Comparison of ENCODE assay signal across 20 mouse cellular contexts in the genomic region with DNA sequence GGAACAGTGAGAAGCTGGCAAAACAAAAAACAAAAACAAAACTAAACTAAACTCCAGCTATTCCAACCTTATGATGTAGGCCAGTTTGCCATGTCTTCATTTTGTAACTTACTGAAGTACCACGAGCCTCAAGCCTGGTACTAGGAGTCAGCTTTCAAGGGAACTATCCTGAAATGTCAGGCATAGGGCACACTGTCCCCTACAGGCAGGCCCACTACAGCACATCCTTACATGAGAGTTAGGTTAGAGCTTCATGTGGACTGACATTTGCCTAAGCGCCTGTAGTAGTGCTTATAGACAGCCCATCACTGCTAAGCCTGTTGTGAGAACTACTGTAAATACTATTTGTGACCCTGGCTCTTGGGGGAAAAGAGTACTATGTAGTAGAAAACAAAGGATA.
DNase-seq lines count a peak whose midpoint lies in the region; ATAC-seq and TF ChIP-seq lines count a peak whose summit lies in the region.
"Had no signal": no experiment of that assay in that cellular context is flagged by ENCODE, and none has a peak within 500 bp of the region (broad histone marks: within the 10 kb centered on the region; RNA-seq: fewer than 3 reads in every experiment).

No protein-coding gene starts in this region.

- ATAC-seq in intestine, postnatal 0 days, result no peak
- ATAC-seq in intestine, embryonic 15.5 days, result no peak
- no peak for ATAC-seq in midbrain, postnatal 0 days (ENCODE audit: low FRiP score)
- no peak for ATAC-seq in midbrain, embryonic 15.5 days (replicated peaks)
- ATAC-seq: intestine, embryonic 16.5 days; midbrain, embryonic 16.5 days had no signal

- no peaks in the 10 kb centered on the region for H3K36me3 ChIP-seq in intestine, postnatal 0 days (ENCODE audit: control insufficient read depth, insufficient read depth)
- H3K36me3 ChIP-seq in intestine, embryonic 15.5 days, result no peaks in the 10 kb centered on the region
- no peaks in the 10 kb centered on the region for H3K36me3 ChIP-seq in midbrain, postnatal 0 days (ENCODE audit: insufficient read depth, low read length)
- no peaks in the 10 kb centered on the region for H3K36me3 ChIP-seq in midbrain, embryonic 15.5 days (replicated peaks)
- H3K36me3 ChIP-seq: forebrain, embryonic 10.5 days; heart, embryonic 10.5 days; hindbrain, embryonic 13.5 days; stomach, embryonic 15.5 days had no signal

- no peak overlapping the region for H3K9ac ChIP-seq in intestine, postnatal 0 days (ENCODE audit: low read depth, low read length)
- no peak overlapping the region for H3K9ac ChIP-seq in intestine, embryonic 15.5 days
- no peak overlapping the region for H3K9ac ChIP-seq in midbrain, postnatal 0 days (replicated peaks; ENCODE audit: low read length, poor library complexity, severe bottlenecking)
- H3K9ac ChIP-seq in midbrain, embryonic 15.5 days, result no peak overlapping the region
- H3K9ac ChIP-seq: hindbrain, embryonic 13.5 days; stomach, embryonic 15.5 days had no signal

- H3K4me1 ChIP-seq in intestine, postnatal 0 days (replicated peaks; ENCODE audit: control insufficient read depth, insufficient read depth, low read length), result no peaks in the 10 kb centered on the region
- no peaks in the 10 kb centered on the region for H3K4me1 ChIP-seq in intestine, embryonic 15.5 days (replicated peaks)
- H3K4me1 ChIP-seq in midbrain, postnatal 0 days (ENCODE audit: insufficient read depth, low read length), result no peaks in the 10 kb centered on the region
- H3K4me1 ChIP-seq in midbrain, embryonic 15.5 days, result no peaks in the 10 kb centered on the region
- H3K4me1 ChIP-seq: forebrain, embryonic 10.5 days; heart, embryonic 10.5 days; hindbrain, embryonic 13.5 days; stomach, embryonic 15.5 days had no signal

- WGBS in intestine, postnatal 0 days, result 72% methylated on average over 2 of the region's 2 CpGs
- 60% methylated on average over 2 of the region's 2 CpGs for WGBS in intestine, embryonic 15.5 days
- 62% methylated on average over 2 of the region's 2 CpGs for WGBS in midbrain, postnatal 0 days
- 65% methylated on average over 2 of the region's 2 CpGs for WGBS in midbrain, embryonic 15.5 days

- H3K4me2 ChIP-seq in intestine, postnatal 0 days (replicated peaks; ENCODE audit: low read depth), result no peak overlapping the region
- no peak overlapping the region for H3K4me2 ChIP-seq in intestine, embryonic 15.5 days (replicated peaks)
- no peak overlapping the region for H3K4me2 ChIP-seq in midbrain, postnatal 0 days (ENCODE audit: low read depth, low read length, poor library complexity, severe bottlenecking)
- no peak overlapping the region for H3K4me2 ChIP-seq in midbrain, embryonic 15.5 days
- H3K4me2 ChIP-seq: hindbrain, embryonic 13.5 days; stomach, embryonic 15.5 days had no signal

- no peaks in the 10 kb centered on the region for H3K27me3 ChIP-seq in intestine, postnatal 0 days (replicated peaks; ENCODE audit: control insufficient read depth, insufficient read depth, low read length)
- no peaks in the 10 kb centered on the region for H3K27me3 ChIP-seq in intestine, embryonic 15.5 days (replicated peaks)
- no peaks in the 10 kb centered on the region for H3K27me3 ChIP-seq in midbrain, postnatal 0 days (ENCODE audit: insufficient read depth, low read length)
- H3K27me3 ChIP-seq in midbrain, embryonic 15.5 days (replicated peaks), result no peaks in the 10 kb centered on the region
- H3K27me3 ChIP-seq: hindbrain, embryonic 13.5 days; stomach, embryonic 15.5 days had no signal

- DNase-seq in midbrain, postnatal 0 days (ENCODE audit: low spot score), result no peak
- DNase-seq in R1 (ENCODE audit: low read depth, low spot score), result peak; percentile 24
- DNase-seq in frontal cortex, postnatal 14 days (ENCODE audit: low spot score in 2 of 2), result no peak
- DNase-seq in B cell, adult 2 months, result no peak
- DNase-seq: cerebellum, postnatal 14 days; gastrocnemius, postnatal 25 days; heart, postnatal 10 days; kidney, postnatal 10 days; layer of hippocampus, adult 9-11 months; lung, adult 2 months; thymus, postnatal 14 days had no signal

- peak; percentile 56 for TF ChIP-seq CTCF in intestine, postnatal 0 days (IDR thresholded peaks at IDR 0.05; ENCODE audit: low read depth)
- peak; percentile 23; the same call in 1 of the 2 replicates for TF ChIP-seq CTCF in midbrain, postnatal 0 days (IDR thresholded peaks at IDR 0.05)

- no peak overlapping the region for H3K4me3 ChIP-seq in intestine, postnatal 0 days (ENCODE audit: low read depth, low read length)
- H3K4me3 ChIP-seq in intestine, embryonic 15.5 days (replicated peaks), result no peak overlapping the region
- H3K4me3 ChIP-seq in midbrain, postnatal 0 days (ENCODE audit: low read depth, low read length), result no peak overlapping the region
- no peak overlapping the region for H3K4me3 ChIP-seq in midbrain, embryonic 15.5 days
- H3K4me3 ChIP-seq: forebrain, embryonic 10.5 days; heart, embryonic 10.5 days; hindbrain, embryonic 13.5 days; stomach, embryonic 15.5 days had no signal

- no peak overlapping the region for H3K27ac ChIP-seq in intestine, postnatal 0 days (ENCODE audit: low read depth, low read length)
- no peak overlapping the region for H3K27ac ChIP-seq in intestine, embryonic 15.5 days
- no peak overlapping the region for H3K27ac ChIP-seq in midbrain, postnatal 0 days (ENCODE audit: low read depth, low read length)
- no peak overlapping the region for H3K27ac ChIP-seq in midbrain, embryonic 15.5 days
- H3K27ac ChIP-seq: forebrain, embryonic 10.5 days; heart, embryonic 10.5 days; hindbrain, embryonic 13.5 days; stomach, embryonic 15.5 days had no signal

- H3K9me3 ChIP-seq in intestine, postnatal 0 days (ENCODE audit: control insufficient read depth), result no peaks in the 10 kb centered on the region
- H3K9me3 ChIP-seq in intestine, embryonic 15.5 days, result no peaks in the 10 kb centered on the region
- no peaks in the 10 kb centered on the region for H3K9me3 ChIP-seq in midbrain, postnatal 0 days (ENCODE audit: low read length)
- no peaks in the 10 kb centered on the region for H3K9me3 ChIP-seq in midbrain, embryonic 15.5 days
- H3K9me3 ChIP-seq: forebrain, embryonic 10.5 days; heart, embryonic 10.5 days; hindbrain, embryonic 13.5 days; stomach, embryonic 15.5 days had no signal
